Mouse (Mus musculus) kidney, postnatal 0 days (tissue): ENCODE results near the gene Ddx58. TPM values are rescaled to one million over a fixed set of nuclear protein-coding genes. Genes with fewer than 3 reads are reported as not detected.

Experiments
- ATAC-seq: fragments of 200-750 bp; cut with Nextera tagmentation; replicated peaks from 2 replicates; pipeline ENCODE4 v1.8.0; 2017; ENCODE audit warnings: low read depth, moderate number of reproducible peaks, moderate TSS enrichment, moderate library complexity; ENCODE audit not compliant: low FRiP score
- DNase-seq: peaks from one replicate; pipeline ENCODE4 v3.0.0-alpha.2; 2016; ENCODE audit warnings: low spot score
- H3K27ac ChIP-seq: fragments of 300-500 bp; sonication (generic); 2 replicates; pipeline ENCODE4 v1.5.1; 2014; ENCODE audit warnings: mild to moderate bottlenecking
- H3K27me3 ChIP-seq: fragments of 300-500 bp; sonication (generic); 2 replicates; pipeline ENCODE4 v1.6.1; 2014; ENCODE audit warnings: low read length, mixed read lengths; ENCODE audit not compliant: insufficient read depth
- H3K36me3 ChIP-seq: fragments of 300-500 bp; sonication (generic); 2 replicates; pipeline ENCODE4 v1.6.1; 2014; ENCODE audit warnings: low read length, mixed read lengths; ENCODE audit not compliant: insufficient read depth
- H3K4me1 ChIP-seq: fragments of 300-500 bp; sonication (generic); replicated peaks from 2 replicates; pipeline ENCODE4 v1.6.1; 2014; ENCODE audit warnings: antibody characterized with exemption, low read length, mixed read lengths; ENCODE audit not compliant: insufficient read depth
- H3K4me2 ChIP-seq: fragments of 300-500 bp; sonication (generic); 2 replicates; pipeline ENCODE4 v1.6.1; 2014; ENCODE audit warnings: mild to moderate bottlenecking, low read length, moderate library complexity, mixed read lengths
- H3K4me3 ChIP-seq: fragments of 300-500 bp; sonication (generic); replicated peaks from 2 replicates; pipeline ENCODE4 v1.5.1; 2014; ENCODE audit warnings: low read depth, low read length
- H3K9ac ChIP-seq: fragments of 300-500 bp; sonication (generic); 2 replicates; pipeline ENCODE4 v1.6.1; 2014; ENCODE audit warnings: low read depth, low read length
- H3K9me3 ChIP-seq: fragments of 300-500 bp; sonication (generic); replicated peaks from 2 replicates; pipeline ENCODE4 v1.6.1; 2016; ENCODE audit warnings: low read length, inconsistent platforms, mixed read lengths
- CTCF ChIP-seq: IDR thresholded peaks from 2 replicates; pipeline ENCODE4 v1.5.1; 2016; ENCODE audit warnings: antibody characterized with exemption, low read depth, mild to moderate bottlenecking, moderate library complexity
- WGBS: fragments of 180-500 bp; shearing (Covaris S2); extraction: QIAGEN DNeasy Blood & Tissue Kit; methylation state at CpG from one replicate; pipeline ENCODE4 v1.1.7; 2014; 5-methylcytosine and 5-hydroxymethylcytosine counted together
- polyA plus RNA-seq: library from polyadenylated mRNA; unstranded; fragments of >200 nt; fragmentation: Nextera tagmentation; extraction: Ambion mirVana; gene quantifications from 2 replicates; pipeline ENCODE4 v1.2.1, GENCODE M21; 2015

Ddx58 gene
- polyA plus RNA-seq, 1 experiment from 2014 or later: 14.0 TPM

DNA sequence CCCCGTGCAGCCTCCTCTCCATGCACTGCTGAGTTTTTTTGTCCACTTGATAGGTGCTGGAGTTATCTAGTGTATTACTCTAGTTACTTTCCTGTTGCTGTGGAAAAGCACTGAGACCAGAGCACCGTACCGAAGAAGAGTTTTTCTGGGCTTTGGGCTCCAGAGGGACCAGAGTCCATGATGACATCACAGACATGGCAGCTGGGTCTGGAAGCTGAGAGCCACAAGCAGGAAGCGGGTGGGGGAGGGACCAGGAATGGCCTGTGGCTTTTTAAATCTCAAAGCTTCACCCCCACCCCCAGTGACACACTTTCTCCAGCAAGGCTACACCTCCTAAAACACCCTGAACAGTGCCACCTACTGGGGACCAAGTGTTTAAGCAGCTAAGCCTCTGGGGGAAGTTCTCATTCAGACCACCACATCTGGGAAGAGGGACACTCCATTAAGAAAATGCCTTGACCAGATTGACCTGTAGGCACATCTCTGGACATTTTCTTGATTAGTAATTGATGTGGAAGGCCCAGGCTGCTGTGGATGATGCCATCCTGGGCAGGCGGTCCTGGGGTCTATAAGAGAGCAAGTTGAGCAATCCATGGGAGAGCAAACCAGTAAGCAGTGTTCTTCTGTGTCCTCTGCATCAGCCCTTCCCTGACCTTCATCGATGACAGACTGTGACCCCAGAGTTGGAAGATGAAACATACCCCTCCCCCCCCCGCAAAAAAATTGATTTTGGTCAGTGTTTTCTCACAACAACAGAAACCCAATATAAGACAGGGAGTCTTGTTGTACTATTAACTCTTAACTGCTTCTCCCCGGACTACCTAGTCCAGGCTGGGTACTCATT is 78.8 kb downstream of the Ddx58 start:
- DNase-seq (no peak), ATAC-seq (no peak)
- Histone ChIP-seq H3K36me3 (no peaks in the 10 kb centered on the region; the same call in 1 of the 2 replicates), H3K4me1 (no peaks in the 10 kb centered on the region; the same call in none of the 2 replicates), H3K4me3 (no peak overlapping the region), H3K27ac (no peak overlapping the region), H3K9me3 (no peaks in the 10 kb centered on the region), H3K27me3 (no peaks in the 10 kb centered on the region), H3K9ac (no peak overlapping the region), H3K4me2 (no peak overlapping the region)
- WGBS: 96% methylated on average over 8 of the region's 8 CpGs
- TF ChIP-seq CTCF: no peak; the same call in 1 of the 2 replicates

DNA sequence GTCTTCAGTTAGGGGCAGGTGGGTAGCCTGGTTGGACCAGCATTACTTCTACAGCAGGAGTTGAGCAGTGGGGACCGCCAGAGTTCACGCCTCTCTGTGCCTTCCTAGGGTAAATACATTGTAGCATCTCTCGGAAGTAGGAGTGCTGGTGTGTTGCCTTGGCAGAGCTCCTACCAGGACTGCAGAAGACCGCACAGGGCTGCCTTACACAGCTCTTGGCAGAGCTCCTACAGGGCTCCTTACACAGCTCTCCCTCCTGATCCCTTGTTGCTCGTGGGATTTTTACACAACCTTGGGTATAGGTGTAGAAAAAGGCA is 81.4 kb downstream of the Ddx58 start:
- ATAC-seq (no peak), DNase-seq (no peak)
- Histone ChIP-seq H3K27me3 (no peaks in the 10 kb centered on the region), H3K4me1 (no peaks in the 10 kb centered on the region; the same call in none of the 2 replicates), H3K27ac (no peak overlapping the region), H3K9me3 (no peaks in the 10 kb centered on the region), H3K9ac (no peak overlapping the region), H3K4me3 (no peak overlapping the region), H3K36me3 (no peaks in the 10 kb centered on the region), H3K4me2 (no peak overlapping the region)
- 86% methylated on average over 5 of the region's 5 CpGs for WGBS
- no peak for TF ChIP-seq CTCF

DNA sequence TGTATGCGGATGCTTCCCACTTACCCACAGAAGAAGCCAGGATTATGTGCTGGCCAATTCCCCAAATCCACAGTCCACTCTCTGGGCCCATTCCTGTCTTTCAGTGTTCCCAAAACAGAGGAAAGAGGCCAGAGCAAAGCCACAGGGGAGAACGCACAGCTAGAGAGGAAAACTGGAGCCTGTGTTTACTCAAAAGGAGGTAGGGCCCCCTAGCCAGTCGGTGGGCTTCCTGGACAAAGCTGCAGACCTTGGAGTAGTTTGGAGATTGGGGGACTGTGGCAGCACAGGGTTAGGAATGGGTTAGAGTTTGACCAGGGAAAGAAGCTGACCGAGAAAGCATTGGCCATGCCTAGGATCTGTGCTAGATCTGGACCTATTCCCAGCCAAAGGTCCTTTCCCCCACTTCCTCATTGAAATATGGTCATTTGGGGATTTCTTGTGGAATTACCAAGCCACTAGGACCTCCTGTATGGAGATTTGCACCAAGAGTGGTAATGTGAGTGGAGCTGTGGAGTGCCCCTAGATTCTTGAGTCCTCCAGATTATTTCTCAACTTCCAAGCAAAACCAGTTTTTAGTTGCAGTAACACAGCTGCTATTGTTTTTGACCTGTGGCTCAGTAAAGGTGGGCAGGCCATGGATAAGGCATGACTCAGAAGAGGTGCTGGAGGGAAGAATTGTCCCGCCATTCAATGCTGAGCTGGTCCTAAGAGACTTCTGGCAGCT is 82.0 kb downstream of the Ddx58 start:
- no peak for ATAC-seq
- no peaks in the 10 kb centered on the region; the same call in none of the 2 replicates for H3K4me1 ChIP-seq
- H3K27ac ChIP-seq: no peak overlapping the region
- WGBS: 77% methylated on average over 5 of the region's 5 CpGs
- no peak overlapping the region for H3K4me2 ChIP-seq
- no peak for TF ChIP-seq CTCF
- no peaks in the 10 kb centered on the region for H3K9me3 ChIP-seq
- no peak overlapping the region for H3K9ac ChIP-seq
- DNase-seq: no peak
- no peak overlapping the region for H3K4me3 ChIP-seq
- no peaks in the 10 kb centered on the region for H3K27me3 ChIP-seq
- H3K36me3 ChIP-seq: no peaks in the 10 kb centered on the region

GRCm38 (mm10) chr4:40156582-40157499 is 82.8 kb downstream of the Ddx58 start:
- no peak for ATAC-seq
- Histone ChIP-seq H3K27ac (peak overlapping the region; percentile 62; the same call in 1 of the 2 replicates), H3K4me1 (no peaks in the 10 kb centered on the region; the same call in none of the 2 replicates), H3K9ac (no peak overlapping the region), H3K36me3 (no peaks in the 10 kb centered on the region), H3K9me3 (no peaks in the 10 kb centered on the region), H3K4me2 (no peak overlapping the region), H3K4me3 (no peak overlapping the region), H3K27me3 (no peaks in the 10 kb centered on the region)
- TF ChIP-seq CTCF: no peak
- no peak for DNase-seq
- WGBS: 77% methylated on average over 18 of the region's 18 CpGs

DNA sequence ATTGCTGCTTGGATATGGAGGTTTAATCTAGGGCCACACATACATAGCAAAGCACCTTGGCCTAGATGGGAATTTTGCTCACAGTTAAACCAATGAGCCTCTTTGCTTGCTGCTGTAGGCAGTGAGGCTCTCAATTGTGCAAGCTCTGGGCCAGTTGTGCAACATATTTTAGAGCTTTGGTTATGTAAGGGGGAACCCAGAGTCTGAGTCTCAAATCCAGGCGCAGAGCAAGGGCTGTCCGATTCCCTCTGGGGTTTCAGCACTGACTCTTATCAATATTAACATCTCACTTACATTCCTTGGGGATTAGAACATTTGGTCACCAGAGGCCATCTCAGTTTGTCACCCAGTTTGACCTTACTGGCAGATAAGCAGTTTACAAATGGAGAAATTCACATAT is 83.5 kb downstream of the Ddx58 start:
- Histone ChIP-seq H3K4me3 (no peak overlapping the region), H3K4me1 (no peaks in the 10 kb centered on the region; the same call in none of the 2 replicates)
- WGBS: 73% methylated on average over 2 of the region's 2 CpGs

More for the DNA sequence above, 83.5 kb downstream of the Ddx58 start:
- Histone ChIP-seq H3K36me3 (no peaks in the 10 kb centered on the region), H3K27ac (peak overlapping the region; percentile 62; the same call in 1 of the 2 replicates), H3K9ac (no peak overlapping the region), H3K4me2 (no peak overlapping the region), H3K9me3 (no peaks in the 10 kb centered on the region), H3K27me3 (no peaks in the 10 kb centered on the region)
- ATAC-seq (no peak), DNase-seq (no peak)
- no peak for TF ChIP-seq CTCF
